ENCODE assay signal across 12 mouse cellular contexts in genomic region chr2:166523156-166523890, GRCm38 (mm10).
DNase-seq lines count a peak whose midpoint lies in the region; ATAC-seq lines count a peak whose summit lies in the region.
"Had no signal": no experiment of that assay in that cellular context is flagged by ENCODE, and none has a peak within 500 bp of the region (broad histone marks: within the 10 kb centered on the region; RNA-seq: fewer than 3 reads in every experiment).

No protein-coding gene starts in this region.

- peak overlapping the region; percentile 88 to 91 for H3K27ac ChIP-seq in heart, embryonic 14.5 days (replicated peaks in 1 of 2; ENCODE audit: control insufficient read depth in 1 of 2, insufficient read depth in 1 of 2, low read depth in 2 of 2, low read length in 2 of 2)
- peak overlapping the region; percentile 66; the same call in 1 of the 2 replicates for H3K27ac ChIP-seq in midbrain, embryonic 13.5 days
- H3K27ac ChIP-seq in midbrain, embryonic 11.5 days (ENCODE audit: low read depth, low read length) = no peak overlapping the region
- H3K27ac ChIP-seq in limb, embryonic 10.5 days = peak overlapping the region; percentile 63
- H3K27ac ChIP-seq: liver, embryonic 13.5 days had no signal

- ATAC-seq in heart, embryonic 14.5 days (ENCODE audit: insufficient number of reproducible peaks, insufficient read depth, low FRiP score, low read depth) = no peak
- ATAC-seq in midbrain, embryonic 13.5 days = no peak
- no peak for ATAC-seq in midbrain, embryonic 11.5 days (ENCODE audit: low FRiP score)

- H3K9me3 ChIP-seq in heart, embryonic 14.5 days (ENCODE audit: control insufficient read depth, low read length) = no peaks in the 10 kb centered on the region
- H3K9me3 ChIP-seq in midbrain, embryonic 13.5 days = no peaks in the 10 kb centered on the region
- H3K9me3 ChIP-seq in midbrain, embryonic 11.5 days (ENCODE audit: control insufficient read depth, low read length) = no peaks in the 10 kb centered on the region
- H3K9me3 ChIP-seq in limb, embryonic 10.5 days (replicated peaks) = no peaks in the 10 kb centered on the region
- H3K9me3 ChIP-seq: liver, embryonic 13.5 days; neural tube, embryonic 15.5 days had no signal

- peak overlapping the region; percentile 2; the same call in 1 of the 2 replicates for H3K9ac ChIP-seq in heart, embryonic 14.5 days (ENCODE audit: low read length)
- H3K9ac ChIP-seq in midbrain, embryonic 13.5 days (replicated peaks) = no peak overlapping the region
- no peak overlapping the region for H3K9ac ChIP-seq in midbrain, embryonic 11.5 days (ENCODE audit: low read length)
- H3K9ac ChIP-seq: liver, embryonic 13.5 days; neural tube, embryonic 15.5 days had no signal

- no peak overlapping the region for H3K4me3 ChIP-seq in heart, embryonic 14.5 days (ENCODE audit: control insufficient read depth in 1 of 2, insufficient read depth in 1 of 2, low read depth in 1 of 2, low read length in 2 of 2)
- H3K4me3 ChIP-seq in midbrain, embryonic 13.5 days (replicated peaks) = no peak overlapping the region
- no peak overlapping the region for H3K4me3 ChIP-seq in midbrain, embryonic 11.5 days (ENCODE audit: low read depth, low read length)
- H3K4me3 ChIP-seq in limb, embryonic 10.5 days = no peak overlapping the region
- H3K4me3 ChIP-seq: erythroblast, embryonic 14.5 days; liver, embryonic 13.5 days; neural tube, embryonic 15.5 days had no signal

- 81% methylated on average over 10 of the region's 10 CpGs for whole genome bisulfite sequencing in heart, embryonic 14.5 days
- 79% methylated on average over 10 of the region's 10 CpGs for whole genome bisulfite sequencing in midbrain, embryonic 13.5 days
- WGBS in midbrain, embryonic 11.5 days = 73% methylated on average over 10 of the region's 10 CpGs
- WGBS in limb, embryonic 10.5 days = 81% methylated on average over 10 of the region's 10 CpGs

- no peak for DNase-seq in heart, adult 18-20 months
- DNase-seq in midbrain, embryonic 11.5 days (ENCODE audit: low spot score, missing footprints) = no peak
- no peak for DNase-seq in limb, embryonic 10.5 days (ENCODE audit: low spot score)
- DNase-seq in cerebellum, adult 9-11 months = no peak
- DNase-seq in cerebellum, postnatal 10 days = no peak
- DNase-seq: cerebellum, adult 18-20 months; gastrocnemius, postnatal 14 days; liver, embryonic 13.5 days had no signal

- no peaks in the 10 kb centered on the region for H3K36me3 ChIP-seq in heart, embryonic 14.5 days (ENCODE audit: control insufficient read depth, insufficient read depth, low read length)
- no peaks in the 10 kb centered on the region for H3K36me3 ChIP-seq in midbrain, embryonic 13.5 days
- no peaks in the 10 kb centered on the region for H3K36me3 ChIP-seq in midbrain, embryonic 11.5 days (ENCODE audit: control insufficient read depth, insufficient read depth, low read length)
- H3K36me3 ChIP-seq in limb, embryonic 10.5 days = no peaks in the 10 kb centered on the region
- H3K36me3 ChIP-seq: liver, embryonic 13.5 days; neural tube, embryonic 15.5 days had no signal

- H3K4me2 ChIP-seq in heart, embryonic 14.5 days (ENCODE audit: low read length) = no peak overlapping the region
- H3K4me2 ChIP-seq in midbrain, embryonic 13.5 days (replicated peaks) = no peak overlapping the region
- H3K4me2 ChIP-seq in midbrain, embryonic 11.5 days = no peak overlapping the region
- H3K4me2 ChIP-seq: liver, embryonic 13.5 days; neural tube, embryonic 15.5 days had no signal

- H3K4me1 ChIP-seq in heart, embryonic 14.5 days (ENCODE audit: control insufficient read depth in 2 of 2, insufficient read depth in 2 of 2, low read length in 2 of 2) = peaks cover 31% of the 10 kb centered on the region in 2 experiments
- peaks cover 24% of the 10 kb centered on the region for H3K4me1 ChIP-seq in midbrain, embryonic 13.5 days (replicated peaks)
- H3K4me1 ChIP-seq in midbrain, embryonic 11.5 days (ENCODE audit: control insufficient read depth, insufficient read depth, low read length) = 0 out of 2 replicates have a peak, but pooled peaks cover 3% of the 10 kb centered on the region
- peaks cover 39% of the 10 kb centered on the region for H3K4me1 ChIP-seq in limb, embryonic 10.5 days
- H3K4me1 ChIP-seq: liver, embryonic 13.5 days had no signal

- H3K27me3 ChIP-seq in heart, embryonic 14.5 days (ENCODE audit: control insufficient read depth, insufficient read depth, low read length) = no peaks in the 10 kb centered on the region
- H3K27me3 ChIP-seq in midbrain, embryonic 13.5 days = peaks cover 23% of the 10 kb centered on the region
- H3K27me3 ChIP-seq in midbrain, embryonic 11.5 days (ENCODE audit: control insufficient read depth, insufficient read depth, low read length) = peaks cover 8% of the 10 kb centered on the region; the same call in 1 of the 2 replicates
- 0 out of 2 replicates have a peak, but pooled peaks cover 6% of the 10 kb centered on the region for H3K27me3 ChIP-seq in limb, embryonic 10.5 days (ENCODE audit: low read depth, poor library complexity, severe bottlenecking)
- H3K27me3 ChIP-seq: neural tube, embryonic 15.5 days had no signal
